Mouse (Mus musculus) CD8-positive naive resting alpha-beta T cell, adult 2 months (primary cell): Measurements from ENCODE around the gene Klf7.

Experiments
- DNase-seq, 2 experiments: peaks; one replicate each; pipeline ENCODE4 v3.0.0; 2022; ENCODE audit warnings: low read depth in 2 of 2, low spot score in 2 of 2

The Klf7 gene

DNA sequence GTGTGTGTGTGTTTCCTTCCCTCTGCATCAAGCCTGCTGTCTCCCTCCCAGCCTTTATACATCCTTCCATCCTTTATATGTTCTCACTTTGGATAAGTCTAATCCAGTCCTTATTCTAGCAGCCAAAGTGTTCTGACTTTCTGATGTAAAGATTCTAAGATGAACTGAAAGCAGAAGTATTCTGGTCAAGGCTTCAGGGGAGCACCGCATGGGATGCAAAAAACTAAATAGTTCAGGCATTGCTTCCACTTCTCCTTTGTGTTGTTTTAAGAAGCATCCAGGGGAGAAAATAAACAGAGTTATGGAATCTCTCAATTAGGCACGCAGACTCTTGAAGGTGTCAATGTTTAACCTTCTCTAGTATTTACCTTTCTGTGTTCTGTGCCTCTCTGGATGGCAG is 141.3 kb downstream of the Klf7 start:
- no peak for DNase-seq
